In genomic region chr17:26462634-26463170, GRCm38 (mm10) we compare ENCODE assay signal across 8 mouse cellular contexts. TPM values are rescaled to one million over a fixed set of nuclear protein-coding genes. Genes with fewer than 3 reads are reported as not detected.
DNase-seq lines count a peak whose midpoint lies in the region; ATAC-seq and TF ChIP-seq lines count a peak whose summit lies in the region.

No protein-coding gene starts in this region.

- peak; percentile 63 for DNase-seq in CD4-positive helper T cell, adult 2 months (ENCODE audit: low read depth, low spot score)
- peak; percentile 90 for DNase-seq in ZHBTc4 (ENCODE audit: low read depth, low spot score)
- peak; percentile 91 to 95 for DNase-seq in cerebellum, postnatal 14 days
- peak; percentile 47 for DNase-seq in gastrocnemius, postnatal 25 days
- peak; percentile 89 for DNase-seq in kidney, postnatal 10 days
- DNase-seq in liver, postnatal 0 days = peak; percentile 85
- DNase-seq in retina, postnatal 1 day = peak; percentile 81
- peak; percentile 63 for DNase-seq in urinary bladder, adult 2 months (ENCODE audit: low spot score)

- H3K9me3 ChIP-seq in liver, postnatal 0 days (ENCODE audit: low read length) = no peaks in the 10 kb centered on the region

- TF ChIP-seq CTCF in liver, postnatal 0 days (IDR thresholded peaks at IDR 0.05; ENCODE audit: low read depth) = peak; percentile 99

- no peak overlapping the region for H3K9ac ChIP-seq in liver, postnatal 0 days (replicated peaks)

- H3K36me3 ChIP-seq in liver, postnatal 0 days (replicated peaks; ENCODE audit: insufficient read depth, low read length) = no peaks in the 10 kb centered on the region

- no peak overlapping the region for H3K4me2 ChIP-seq in liver, postnatal 0 days (ENCODE audit: low read depth, low read length)

- ATAC-seq in liver, postnatal 0 days = peak; percentile 35; the same call in 1 of the 2 replicates

- no peak overlapping the region for H3K4me3 ChIP-seq in liver, postnatal 0 days (ENCODE audit: low read depth, low read length)

- peaks cover 3% of the 10 kb centered on the region; the same call in 1 of the 2 replicates for H3K4me1 ChIP-seq in liver, postnatal 0 days (ENCODE audit: insufficient read depth)

- no peak for TF ChIP-seq EP300 in liver, postnatal 0 days (IDR thresholded peaks at IDR 0.05; ENCODE audit: low read depth)

- H3K27me3 ChIP-seq in liver, postnatal 0 days (ENCODE audit: insufficient read depth, low read length) = no peaks in the 10 kb centered on the region

- WGBS in liver, postnatal 0 days (ENCODE audit: insufficient replicate concordance) = 30% methylated on average over 12 of the region's 12 CpGs

- H3K27ac ChIP-seq in liver, postnatal 0 days (ENCODE audit: low read depth) = no peak overlapping the region

RNA-seq across cellular contexts. Expression of gene Neurl1b, which starts 48.1 kb away (rescaled TPM):
- total RNA-seq in gastrocnemius, postnatal 25 days (2021) = 1 to 10 TPM; 2.6 to 4.1 TPM
- polyA plus RNA-seq in liver, postnatal 0 days (2015; fragmentation: Nextera tagmentation; extraction: Ambion mirVana) = 0.05 and 0.06 TPM in 2 replicates
- polyA plus RNA-seq in urinary bladder, adult 2 months (2012; rRNA removed) = 7.9 and 11.1 TPM in 2 replicates
